Mouse (Mus musculus): ENCODE data around the gene Zscan29.
"Not testable (repeated sequence)": the region's sequence is repeated elsewhere in the genome, so short reads cannot be mapped to it uniquely, and the experiment has no call there.

Zscan29 gene

DNA sequence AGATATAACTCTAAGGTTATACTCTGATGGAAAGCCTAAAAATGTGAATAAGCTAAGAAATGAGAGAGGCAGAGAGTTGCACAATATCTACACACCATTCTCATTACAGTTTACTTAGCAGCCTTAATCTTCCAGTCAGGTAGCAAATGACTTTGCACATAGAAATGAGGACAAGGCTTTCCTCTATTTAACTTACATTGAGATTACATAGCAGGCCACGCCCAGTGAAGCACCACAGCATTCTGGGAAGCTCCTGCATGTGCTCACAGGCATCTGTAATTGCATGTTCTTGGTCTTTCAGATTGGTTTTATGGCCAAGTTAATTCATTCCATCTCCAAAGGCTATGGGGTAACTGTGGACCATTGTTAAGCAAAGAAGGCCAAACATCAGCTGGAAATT lies 38.1 kb downstream of the Zscan29 start:
- DNase-seq = no peak

DNA sequence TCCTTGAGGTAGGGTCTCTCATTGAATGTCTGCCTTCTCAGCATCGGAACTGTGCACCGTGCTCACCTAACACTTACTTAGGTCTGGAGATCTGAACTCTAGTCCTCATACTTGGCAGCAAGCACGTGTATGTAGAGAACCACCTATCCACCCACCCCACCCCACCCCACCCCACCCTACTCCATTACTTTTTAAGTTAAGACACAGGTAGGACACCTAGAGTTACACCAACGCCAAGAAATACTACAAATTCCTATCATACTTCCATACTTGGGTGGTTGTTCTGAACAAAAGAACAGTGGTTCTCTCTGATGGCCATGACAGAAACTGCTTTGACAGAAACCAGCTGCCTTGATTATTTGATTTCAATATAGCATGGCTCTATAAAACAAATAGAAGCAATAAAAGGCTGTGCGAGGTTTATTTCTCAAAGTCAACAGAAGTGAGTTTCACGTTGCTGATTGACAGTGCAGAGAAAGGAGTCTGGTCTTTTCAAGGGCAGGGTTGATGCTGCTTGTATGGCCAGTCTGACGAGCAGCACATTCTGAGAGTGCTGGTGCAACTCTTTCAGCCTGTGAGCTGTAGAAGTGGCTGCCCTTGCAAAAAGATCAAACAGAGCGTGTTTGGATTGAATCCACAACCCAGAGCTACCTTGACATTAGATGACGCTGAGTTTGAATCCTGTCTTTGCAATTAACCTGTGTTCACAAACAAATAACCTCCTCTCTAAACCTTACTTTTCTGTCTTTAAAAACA lies 41.9 kb downstream of the Zscan29 start:
- no peak for DNase-seq

DNA sequence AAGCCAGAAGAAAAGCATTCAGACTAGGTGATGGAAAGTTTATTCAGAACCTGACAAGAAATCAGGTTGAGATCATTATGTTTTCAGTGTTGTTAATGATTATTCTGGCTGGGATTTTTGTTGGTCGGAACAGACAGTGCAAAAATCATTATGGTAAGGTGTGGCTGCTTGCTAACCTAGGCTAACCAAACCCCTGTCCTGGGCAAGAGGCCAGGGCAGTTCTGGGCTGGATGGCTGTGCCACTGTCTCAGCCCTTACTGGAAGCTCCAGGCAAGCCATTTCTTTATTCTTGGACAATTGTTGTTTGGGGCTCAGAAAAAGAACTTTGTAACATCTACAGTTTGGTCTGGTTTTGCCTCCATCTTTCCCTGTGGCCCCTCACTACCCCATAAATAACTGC lies 43.4 kb downstream of the Zscan29 start:
- peak; percentile 28 to 47 for DNase-seq

DNA sequence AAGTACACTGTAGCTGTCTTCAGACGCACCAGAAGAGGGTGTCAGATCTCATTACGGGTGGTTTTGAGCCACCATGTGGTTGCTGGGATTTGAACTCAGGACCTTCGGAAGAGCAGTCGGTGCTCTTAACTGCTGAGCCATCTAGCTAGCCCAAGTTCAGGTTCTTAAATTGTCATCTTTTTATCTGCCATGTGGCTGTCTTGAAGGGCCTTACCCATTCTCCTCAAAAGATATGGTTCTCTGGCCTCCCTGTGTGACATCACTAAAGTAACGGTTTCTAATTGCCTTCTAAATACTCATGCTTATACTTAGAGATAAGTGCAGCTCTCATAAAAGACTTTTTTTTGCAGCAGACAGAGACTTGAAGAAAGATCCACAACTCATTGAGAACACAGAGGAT lies 44.6 kb downstream of the Zscan29 start:
- DNase-seq = not testable (repeated sequence)

DNA sequence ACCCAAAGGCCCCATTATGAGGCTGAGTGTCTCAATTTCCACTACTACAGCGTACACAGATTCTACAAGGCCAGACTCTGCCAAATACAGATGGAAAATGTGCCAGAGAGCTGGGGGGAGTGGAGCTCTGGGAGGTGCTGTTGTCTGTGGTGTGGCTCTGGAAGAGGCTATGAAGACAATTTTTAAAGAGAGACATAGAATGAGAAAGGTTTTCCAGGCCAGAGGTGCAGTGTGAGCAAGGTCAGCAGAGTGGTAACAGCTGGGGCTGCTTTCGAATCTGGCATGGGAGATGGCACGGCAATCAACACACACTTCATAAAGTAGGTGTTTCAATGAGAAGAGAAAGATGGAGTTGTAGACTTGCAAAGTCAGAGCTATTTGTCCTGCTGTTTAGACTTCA lies 51.7 kb downstream of the Zscan29 start:
- DNase-seq = no peak

DNA sequence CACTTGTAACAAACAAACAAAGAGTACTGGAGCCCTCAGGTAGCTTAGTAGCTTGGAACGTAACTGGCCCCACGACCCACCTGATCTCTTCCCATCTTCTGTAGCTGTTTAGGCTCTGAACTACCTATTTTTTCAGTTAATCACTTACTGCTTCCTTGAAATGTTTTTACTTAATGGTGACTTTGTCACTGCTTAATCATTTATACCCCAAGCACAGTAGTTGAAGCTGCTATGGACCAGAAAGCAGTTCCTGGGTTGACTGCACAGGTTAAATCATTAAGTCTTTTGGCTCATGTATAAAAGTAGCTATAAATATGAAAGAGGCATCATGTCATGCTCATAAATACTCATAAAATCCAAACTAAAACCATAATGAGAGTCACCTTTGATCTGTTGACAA lies 55.5 kb downstream of the Zscan29 start:
- DNase-seq = no peak

DNA sequence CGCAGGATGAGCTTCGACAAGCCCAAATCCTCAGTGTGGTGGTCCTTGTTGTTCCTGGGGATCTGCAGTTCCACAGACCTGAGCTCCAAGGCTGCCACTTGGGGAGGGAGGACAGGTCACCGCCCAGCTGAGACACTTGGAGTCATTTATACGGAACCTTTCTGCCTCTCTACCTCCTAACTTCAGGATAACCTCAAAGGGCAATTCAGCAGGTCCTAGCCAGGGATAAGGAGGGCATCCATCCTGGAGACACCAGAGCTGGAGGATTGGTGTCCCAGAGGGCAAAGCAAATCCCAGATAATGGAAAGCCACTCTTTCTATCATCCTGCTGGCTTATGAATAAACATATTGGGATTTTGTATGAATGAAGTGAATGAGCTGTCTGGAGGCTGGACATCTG lies 61.2 kb downstream of the Zscan29 start, which contains the start of gene Tgm7:
Tgm7 (minus strand) TSS at position 101 of the 400 bp plus-strand sequence.
- DNase-seq = no peak
